Mouse (Mus musculus) embryonic facial prominence, embryonic 10.5 days (tissue): Measurements from ENCODE around the gene Ccdc107. TPM values are rescaled to one million over a fixed set of nuclear protein-coding genes. Genes with fewer than 3 reads are reported as not detected.
A peak's percentile ranks its signal among the peaks of the same experiment; 100 is the strongest.

Experiments
- DNase-seq: peaks from one replicate; pipeline ENCODE4 v3.0.0-alpha.2; 2017; ENCODE audit warnings: low spot score
- H3K27ac ChIP-seq: fragments of 300-500 bp; sonication (generic); replicated peaks from 2 replicates; pipeline ENCODE4 v1.5.1; 2016; ENCODE audit warnings: mild to moderate bottlenecking
- H3K27me3 ChIP-seq: fragments of 300-500 bp; sonication (generic); replicated peaks from 2 replicates; pipeline ENCODE4 v1.6.1; 2016; ENCODE audit warnings: low read depth, mild to moderate bottlenecking; ENCODE audit not compliant: poor library complexity, severe bottlenecking
- H3K36me3 ChIP-seq: fragments of 300-500 bp; sonication (generic); replicated peaks from 2 replicates; pipeline ENCODE4 v1.6.1; 2016; ENCODE audit warnings: mild to moderate bottlenecking, moderate library complexity
- H3K4me1 ChIP-seq: fragments of 300-500 bp; sonication (generic); 2 replicates; pipeline ENCODE4 v1.6.1; 2016
- H3K4me3 ChIP-seq: fragments of 300-500 bp; sonication (generic); 2 replicates; pipeline ENCODE4 v1.5.1; 2016; ENCODE audit warnings: mild to moderate bottlenecking, moderate library complexity
- H3K9me3 ChIP-seq: fragments of 300-500 bp; sonication (generic); 2 replicates; pipeline ENCODE4 v1.6.1; 2016; ENCODE audit warnings: mild to moderate bottlenecking
- WGBS: fragments of 180-500 bp; shearing (Covaris S2); methylation state at CpG from one replicate; pipeline ENCODE4 v1.1.7; 2016; 5-methylcytosine and 5-hydroxymethylcytosine counted together
- polyA plus RNA-seq: library from polyadenylated mRNA; unstranded; fragments of >200 nt; fragmentation: Nextera tagmentation; extraction: Ambion mirVana; gene quantifications from 2 replicates; pipeline ENCODE4 v1.2.1, GENCODE M21; 2016

Ccdc107 gene
- 45.2 and 46.6 TPM in 2 replicates for polyA plus RNA-seq

- peak; percentile 95 for DNase-seq
- under 1% methylated on average over 25 of the region's 25 CpGs for WGBS
- Histone ChIP-seq H3K9me3 (no peaks in the 10 kb centered on the region), H3K4me1 (peaks cover 33% of the 10 kb centered on the region), H3K36me3 (peaks cover 28% of the 10 kb centered on the region), H3K27me3 (no peaks in the 10 kb centered on the region), H3K27ac (peak within 1 kb of the TSS; percentile 86), H3K4me3 (peak within 1 kb of the TSS; percentile 67)
These were observed at the start of gene Ccdc107 for GRCm38 (mm10) chr4:43492821-43493185. Gene Ccdc107 (plus strand): TSS chr4:43492900.

GRCm38 (mm10) chr4:43443511-43443910 is 49.2 kb upstream of the Ccdc107 start:
- Histone ChIP-seq H3K4me1 (peaks cover 12% of the 10 kb centered on the region), H3K27ac (peak overlapping the region; percentile 93), H3K27me3 (0 out of 2 replicates have a peak, but pooled peaks cover 14% of the 10 kb centered on the region), H3K9me3 (no peaks in the 10 kb centered on the region), H3K36me3 (peaks cover 38% of the 10 kb centered on the region), H3K4me3 (peak overlapping the region; percentile 92)
- peak; percentile 54 for DNase-seq
- under 1% methylated on average over 28 of the region's 28 CpGs for WGBS

GRCm38 (mm10) chr4:43447251-43447650 is 45.4 kb upstream of the Ccdc107 start:
- peaks cover 42% of the 10 kb centered on the region for H3K36me3 ChIP-seq
- H3K4me3 ChIP-seq, result no peak overlapping the region
- DNase-seq, result no peak
- peaks cover 12% of the 10 kb centered on the region for H3K4me1 ChIP-seq
- H3K27me3 ChIP-seq, result peaks cover 21% of the 10 kb centered on the region
- no peaks in the 10 kb centered on the region for H3K9me3 ChIP-seq
- no peak overlapping the region for H3K27ac ChIP-seq
- WGBS, result 92% methylated on average over 13 of the region's 13 CpGs

GRCm38 (mm10) chr4:43448554-43448953 is 44.1 kb upstream of the Ccdc107 start:
- H3K27ac ChIP-seq, result no peak overlapping the region
- 86% methylated on average over 3 of the region's 3 CpGs for WGBS

GRCm38 (mm10) chr4:43452315-43452714 is 40.4 kb upstream of the Ccdc107 start:
- WGBS, result 62% methylated on average over 11 of the region's 11 CpGs
- Histone ChIP-seq H3K4me1 (peaks cover 27% of the 10 kb centered on the region), H3K4me3 (no peak overlapping the region), H3K9me3 (no peaks in the 10 kb centered on the region), H3K36me3 (peaks cover 16% of the 10 kb centered on the region), H3K27me3 (peaks cover 59% of the 10 kb centered on the region), H3K27ac (no peak overlapping the region)
- no peak for DNase-seq

More at GRCm38 (mm10) chr4:43448554-43448953, 44.1 kb upstream of the Ccdc107 start:
- DNase-seq, result no peak
- Histone ChIP-seq H3K9me3 (no peaks in the 10 kb centered on the region), H3K27me3 (peaks cover 34% of the 10 kb centered on the region), H3K4me3 (no peak overlapping the region), H3K4me1 (peaks cover 19% of the 10 kb centered on the region), H3K36me3 (peaks cover 42% of the 10 kb centered on the region)

- H3K9me3 ChIP-seq, result no peaks in the 10 kb centered on the region
- H3K27me3 ChIP-seq, result peaks cover 63% of the 10 kb centered on the region
- H3K36me3 ChIP-seq, result peaks cover 5% of the 10 kb centered on the region
- peaks cover 28% of the 10 kb centered on the region for H3K4me1 ChIP-seq
- peak overlapping the region; percentile 51 for H3K4me3 ChIP-seq
- peak; percentile 58 for DNase-seq
- under 1% methylated on average over 18 of the region's 18 CpGs for WGBS
- H3K27ac ChIP-seq, result no peak overlapping the region
These were observed 39.3 kb upstream of the Ccdc107 start for GRCm38 (mm10) chr4:43453413-43453812.

- Histone ChIP-seq H3K9me3 (no peaks in the 10 kb centered on the region), H3K36me3 (no peaks in the 10 kb centered on the region), H3K27ac (no peak within 1 kb of the TSS), H3K4me1 (peaks cover 28% of the 10 kb centered on the region), H3K27me3 (peaks cover 63% of the 10 kb centered on the region), H3K4me3 (peak within 1 kb of the TSS; percentile 51)
- DNase-seq, result peak; percentile 37
- WGBS, result 29% methylated on average over 20 of the region's 20 CpGs
These were observed 38.5 kb upstream of the Ccdc107 start, which contains the start of gene Cd72 for GRCm38 (mm10) chr4:43454041-43454836. Gene Cd72 (minus strand): TSS chr4:43454628.

- H3K27me3 ChIP-seq, result peaks cover 59% of the 10 kb centered on the region
These were observed 36.2 kb upstream of the Ccdc107 start for GRCm38 (mm10) chr4:43456470-43456869.

GRCm38 (mm10) chr4:43457124-43457523 is 35.6 kb upstream of the Ccdc107 start:
- Histone ChIP-seq H3K4me1 (peaks cover 33% of the 10 kb centered on the region), H3K4me3 (no peak overlapping the region), H3K27ac (no peak overlapping the region), H3K27me3 (peaks cover 53% of the 10 kb centered on the region), H3K9me3 (no peaks in the 10 kb centered on the region), H3K36me3 (no peaks in the 10 kb centered on the region)
- no peak for DNase-seq
- WGBS, result 18% methylated on average over 8 of the region's 8 CpGs

More at GRCm38 (mm10) chr4:43456470-43456869, 36.2 kb upstream of the Ccdc107 start:
- Histone ChIP-seq H3K36me3 (no peaks in the 10 kb centered on the region), H3K27ac (no peak overlapping the region), H3K4me3 (no peak overlapping the region), H3K9me3 (no peaks in the 10 kb centered on the region), H3K4me1 (peaks cover 33% of the 10 kb centered on the region)
- WGBS, result 24% methylated on average over 4 of the region's 4 CpGs
- DNase-seq, result no peak

- DNase-seq, result no peak
- WGBS, result 92% methylated on average over 5 of the region's 5 CpGs
These were observed 29.6 kb upstream of the Ccdc107 start for GRCm38 (mm10) chr4:43463102-43463501.

GRCm38 (mm10) chr4:43465935-43466334 is 26.8 kb upstream of the Ccdc107 start:
- H3K4me1 ChIP-seq, result no peaks in the 10 kb centered on the region
- DNase-seq, result no peak
- no peaks in the 10 kb centered on the region for H3K36me3 ChIP-seq
- WGBS, result 88% methylated on average over 6 of the region's 6 CpGs
- no peak overlapping the region for H3K27ac ChIP-seq
- H3K27me3 ChIP-seq, result no peaks in the 10 kb centered on the region
- no peaks in the 10 kb centered on the region for H3K9me3 ChIP-seq
- no peak overlapping the region for H3K4me3 ChIP-seq

More at GRCm38 (mm10) chr4:43463102-43463501, 29.6 kb upstream of the Ccdc107 start:
- Histone ChIP-seq H3K27ac (no peak overlapping the region), H3K27me3 (no peaks in the 10 kb centered on the region), H3K36me3 (no peaks in the 10 kb centered on the region), H3K9me3 (no peaks in the 10 kb centered on the region), H3K4me3 (no peak overlapping the region), H3K4me1 (peaks cover 5% of the 10 kb centered on the region; the same call in 1 of the 2 replicates)

GRCm38 (mm10) chr4:43466872-43467271 is 25.8 kb upstream of the Ccdc107 start:
- Histone ChIP-seq H3K4me3 (no peak overlapping the region), H3K4me1 (no peaks in the 10 kb centered on the region), H3K36me3 (no peaks in the 10 kb centered on the region), H3K27me3 (no peaks in the 10 kb centered on the region), H3K27ac (no peak overlapping the region), H3K9me3 (no peaks in the 10 kb centered on the region)
- no peak for DNase-seq
- 90% methylated on average over 7 of the region's 7 CpGs for WGBS

GRCm38 (mm10) chr4:43470301-43470700 is 22.4 kb upstream of the Ccdc107 start:
- Histone ChIP-seq H3K27me3 (no peaks in the 10 kb centered on the region; the same call in 1 of the 2 replicates), H3K4me3 (no peak overlapping the region), H3K36me3 (no peaks in the 10 kb centered on the region), H3K27ac (no peak overlapping the region), H3K4me1 (no peaks in the 10 kb centered on the region), H3K9me3 (no peaks in the 10 kb centered on the region)
- no peak for DNase-seq
- 91% methylated on average over 10 of the region's 10 CpGs for WGBS
